Mouse (Mus musculus): Measurements from ENCODE around the gene Dhrs1. TPM values are rescaled to one million over a fixed set of nuclear protein-coding genes. Genes with fewer than 3 reads are reported as not detected.

Dhrs1 gene
- polyA plus RNA-seq, 1 experiment: 322 TPM

DNA sequence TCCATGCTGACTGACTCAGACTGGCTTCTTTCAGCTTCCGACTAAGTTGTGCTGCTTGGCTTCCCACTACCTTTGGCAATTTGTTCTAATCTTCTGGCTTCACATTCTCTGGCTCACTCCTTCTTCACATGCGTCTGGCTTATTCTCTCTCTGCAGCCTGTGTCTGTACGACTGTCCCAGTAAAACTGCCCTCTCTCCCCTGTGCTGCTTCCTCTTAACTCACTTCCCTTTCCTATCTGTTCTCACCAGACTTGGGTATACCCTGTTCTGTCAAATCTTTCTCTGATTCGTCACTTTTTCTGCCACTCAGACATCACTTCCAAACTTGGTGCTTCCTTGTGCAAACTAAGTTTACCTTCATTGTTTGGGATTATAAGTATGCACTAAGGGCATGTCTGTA, 48.3 kb downstream of the Dhrs1 start:
- H3K36me3 ChIP-seq (ENCODE audit: control insufficient read depth, insufficient read depth, low read length): no peaks in the 10 kb centered on the region
- no peaks in the 10 kb centered on the region for H3K27me3 ChIP-seq (ENCODE audit: control insufficient read depth, insufficient read depth, low read length)
- no peak overlapping the region for H3K4me3 ChIP-seq (ENCODE audit: control insufficient read depth, low read depth, low read length)
- no peaks in the 10 kb centered on the region for H3K4me1 ChIP-seq (ENCODE audit: control insufficient read depth, insufficient read depth, low read length)
- TF ChIP-seq POLR2A (IDR thresholded peaks at IDR 0.05; ENCODE audit: control insufficient read depth, low read depth, low read length) (no peak), CTCF (IDR thresholded peaks at IDR 0.05; ENCODE audit: control insufficient read depth, insufficient read depth, insufficient replicate concordance, low read depth, low read length) (no peak)
- H3K27ac ChIP-seq (ENCODE audit: control insufficient read depth, insufficient read depth, low read depth, low read length): no peak overlapping the region

DNA sequence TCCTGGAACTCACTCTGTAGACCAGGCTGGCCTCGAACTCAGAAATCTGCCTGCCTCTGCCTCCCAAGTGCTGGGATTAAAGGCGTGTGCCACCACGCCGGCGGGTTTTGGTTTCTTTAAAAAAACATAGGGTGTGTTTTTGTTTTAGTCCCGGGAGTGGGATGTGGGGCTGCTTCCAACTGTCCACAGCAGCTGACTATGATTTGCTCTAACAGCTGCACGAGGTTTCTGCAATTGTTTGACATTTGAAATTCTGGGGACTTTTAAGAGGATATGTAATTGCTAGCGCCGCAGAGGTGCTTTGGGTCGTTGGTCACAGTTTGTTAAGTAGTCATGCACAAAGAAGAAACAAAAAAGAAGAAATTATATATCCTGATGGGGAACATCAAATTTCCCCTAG, 56.1 kb downstream of the Dhrs1 start:
- H3K4me3 ChIP-seq (ENCODE audit: control insufficient read depth, low read depth, low read length): no peak overlapping the region
- TF ChIP-seq POLR2A (IDR thresholded peaks at IDR 0.05; ENCODE audit: control insufficient read depth, low read depth, low read length): no peak
- no peak for TF ChIP-seq CTCF (IDR thresholded peaks at IDR 0.05; ENCODE audit: control insufficient read depth, insufficient read depth, insufficient replicate concordance, low read depth, low read length)
- H3K27me3 ChIP-seq (ENCODE audit: control insufficient read depth, insufficient read depth, low read length): no peaks in the 10 kb centered on the region
- H3K36me3 ChIP-seq (ENCODE audit: control insufficient read depth, insufficient read depth, low read length): no peaks in the 10 kb centered on the region
- no peaks in the 10 kb centered on the region for H3K4me1 ChIP-seq (ENCODE audit: control insufficient read depth, insufficient read depth, low read length)
- H3K27ac ChIP-seq (ENCODE audit: control insufficient read depth, insufficient read depth, low read depth, low read length): no peak overlapping the region

Other genes starting within 250 kb of the Dhrs1 start
- gene Cpne6, start 235.2 kb downstream of the Dhrs1 start, polyA plus RNA-seq (2012; rRNA removed): 0.06 and 0.29 TPM in 2 replicates
- 0.20 and 0.37 TPM in 2 replicates for gene Nrl, start 220.7 kb downstream of the Dhrs1 start, polyA plus RNA-seq (2012; rRNA removed)
- 2.8 and 5.7 TPM in 2 replicates for gene Pck2, start 205.4 kb downstream of the Dhrs1 start, polyA plus RNA-seq (2012; rRNA removed)
- gene Dcaf11, start 185.7 kb downstream of the Dhrs1 start, polyA plus RNA-seq (2012; rRNA removed): 54.5 and 60.7 TPM in 2 replicates
- 2.1 and 2.3 TPM in 2 replicates for gene A730061H03Rik, start 185.3 kb downstream of the Dhrs1 start, polyA plus RNA-seq (2012; rRNA removed)
- gene Fitm1, start 170.1 kb downstream of the Dhrs1 start, polyA plus RNA-seq (2012; rRNA removed): 40.2 and 52.7 TPM in 2 replicates
- gene Psme1, start 167.6 kb downstream of the Dhrs1 start, polyA plus RNA-seq (2012; rRNA removed): 7.6 and 8.4 TPM in 2 replicates
- gene Emc9, start 160.4 kb downstream of the Dhrs1 start, polyA plus RNA-seq (2012; rRNA removed): 5.8 and 6.4 TPM in 2 replicates
- 10.2 and 14.9 TPM in 2 replicates for gene Psme2, start 154.6 kb downstream of the Dhrs1 start, polyA plus RNA-seq (2012; rRNA removed)
- 7.8 and 8.9 TPM in 2 replicates for gene Rnf31, start 154.0 kb downstream of the Dhrs1 start, polyA plus RNA-seq (2012; rRNA removed)
- 4.1 and 4.4 TPM in 2 replicates for gene Irf9, start 142.1 kb downstream of the Dhrs1 start, polyA plus RNA-seq (2012; rRNA removed)
- gene Rec8, start 127.7 kb downstream of the Dhrs1 start, polyA plus RNA-seq (2012; rRNA removed): 65.8 and 78.1 TPM in 2 replicates
- gene Ipo4, start 109.7 kb downstream of the Dhrs1 start, polyA plus RNA-seq (2012; rRNA removed): 519 and 558 TPM in 2 replicates
- 1.9 and 2.1 TPM in 2 replicates for gene Gm49378, start 107.8 kb downstream of the Dhrs1 start, polyA plus RNA-seq (2012; rRNA removed)
- gene Tm9sf1, start 101.9 kb downstream of the Dhrs1 start, polyA plus RNA-seq (2012; rRNA removed): 18.2 and 21.3 TPM in 2 replicates
- gene Tssk4, start 95.5 kb downstream of the Dhrs1 start, polyA plus RNA-seq (2012; rRNA removed): 197 and 200 TPM in 2 replicates
- 4.1 TPM in 2 replicates for gene Mdp1, start 85.2 kb downstream of the Dhrs1 start, polyA plus RNA-seq (2012; rRNA removed)
- gene Gmpr2, start 73.7 kb downstream of the Dhrs1 start, polyA plus RNA-seq (2012; rRNA removed): 29.6 and 35.9 TPM in 2 replicates
- 196 and 222 TPM in 2 replicates for gene Nedd8, start 73.6 kb downstream of the Dhrs1 start, polyA plus RNA-seq (2012; rRNA removed)
- 26.8 and 30.0 TPM in 2 replicates for gene Tinf2, start 63.9 kb downstream of the Dhrs1 start, polyA plus RNA-seq (2012; rRNA removed)
- 0.27 and 0.65 TPM in 2 replicates for gene Tgm1, start 31.8 kb downstream of the Dhrs1 start, polyA plus RNA-seq (2012; rRNA removed)
- gene Rabggta, start 23.4 kb downstream of the Dhrs1 start, polyA plus RNA-seq (2012; rRNA removed): 40.9 and 41.4 TPM in 2 replicates
- 142 and 144 TPM in 2 replicates for gene Nop9, start within 50 bp of the Dhrs1 start, polyA plus RNA-seq (2012; rRNA removed)
- 0.13 TPM in 1 of 2 replicates, not detected in the other for gene Cideb, start 12.8 kb upstream of the Dhrs1 start, polyA plus RNA-seq (2012; rRNA removed)
- 0.07 and 0.11 TPM in 2 replicates for gene Ltb4r2, start 15.7 kb upstream of the Dhrs1 start, polyA plus RNA-seq (2012; rRNA removed)
- gene Ltb4r1, start 20.3 kb upstream of the Dhrs1 start, polyA plus RNA-seq (2012; rRNA removed): 0.11 and 0.20 TPM in 2 replicates
- gene Adcy4, start 38.4 kb upstream of the Dhrs1 start, polyA plus RNA-seq (2012; rRNA removed): 0.38 and 0.82 TPM in 2 replicates
- 4.1 and 4.8 TPM in 2 replicates for gene Ripk3, start 43.2 kb upstream of the Dhrs1 start, polyA plus RNA-seq (2012; rRNA removed)
- 0.58 and 0.83 TPM in 2 replicates for gene Nfatc4, start 77.5 kb upstream of the Dhrs1 start, polyA plus RNA-seq (2012; rRNA removed)
- gene Nynrin, start 108.3 kb upstream of the Dhrs1 start, polyA plus RNA-seq (2012; rRNA removed): 0.41 and 0.51 TPM in 2 replicates
- 1.0 and 1.1 TPM in 2 replicates for gene Cbln3, start 138.7 kb upstream of the Dhrs1 start, polyA plus RNA-seq (2012; rRNA removed)
- gene Khnyn, start 139.3 kb upstream of the Dhrs1 start, polyA plus RNA-seq (2012; rRNA removed): 5.0 and 5.1 TPM in 2 replicates
- gene Sdr39u1, start 154.6 kb upstream of the Dhrs1 start, polyA plus RNA-seq (2012; rRNA removed): 50.7 and 55.1 TPM in 2 replicates
- gene Cma1, start 199.0 kb upstream of the Dhrs1 start, polyA plus RNA-seq (2012; rRNA removed): 0.10 TPM in 1 of 2 replicates, not detected in the other
- not detected in 2 replicates for gene Cma2, start 205.3 kb upstream of the Dhrs1 start, polyA plus RNA-seq (2012; rRNA removed)